Mouse (Mus musculus): ENCODE measurements around the gene Kcnj9. TPM values are rescaled to one million over a fixed set of nuclear protein-coding genes. Genes with fewer than 3 reads are reported as not detected.

The Kcnj9 gene
- polyA plus RNA-seq, 2 experiments: 0.02 TPM; not detected in 1

- no peak overlapping the region for H3K4me3 ChIP-seq (ENCODE audit: insufficient read depth in 1 of 2, low read depth in 2 of 2, low read length in 2 of 2)
- 73% methylated on average over 5 of the region's 5 CpGs for WGBS (ENCODE audit: insufficient replicate concordance)
- H3K9ac ChIP-seq (replicated peaks): no peak overlapping the region
- TF ChIP-seq EP300 (IDR thresholded peaks at IDR 0.05; ENCODE audit: low read depth): no peak
- TF ChIP-seq CTCF (IDR thresholded peaks at IDR 0.05; ENCODE audit: low read depth): no peak
- no peak overlapping the region for H3K4me2 ChIP-seq (ENCODE audit: low read depth)
- no peaks in the 10 kb centered on the region for H3K9me3 ChIP-seq (ENCODE audit: control insufficient read depth, low read length)
- no peak for DNase-seq (ENCODE audit: low read depth in 3 of 3, low spot score in 3 of 3)
- ATAC-seq (ENCODE audit: insufficient read depth): no peak
- H3K36me3 ChIP-seq (replicated peaks; ENCODE audit: control insufficient read depth, insufficient read depth, low read depth): no peaks in the 10 kb centered on the region
- H3K27ac ChIP-seq: no peak overlapping the region
- H3K4me1 ChIP-seq (replicated peaks; ENCODE audit: control insufficient read depth in 2 of 2, insufficient read depth in 2 of 2, low read length in 1 of 2): no peaks in the 10 kb centered on the region
- no peaks in the 10 kb centered on the region for H3K27me3 ChIP-seq (ENCODE audit: control insufficient read depth, insufficient read depth, low read length)
Observed at GRCm38 (mm10) chr1:172286740-172287139, 42.4 kb downstream of the Kcnj9 start.

- Histone ChIP-seq H3K27ac (no peak overlapping the region), H3K36me3 (replicated peaks; ENCODE audit: control insufficient read depth, insufficient read depth, low read depth) (no peaks in the 10 kb centered on the region), H3K27me3 (ENCODE audit: control insufficient read depth, insufficient read depth, low read length) (no peaks in the 10 kb centered on the region), H3K9ac (replicated peaks) (no peak overlapping the region), H3K9me3 (ENCODE audit: control insufficient read depth, low read length) (no peaks in the 10 kb centered on the region), H3K4me3 (ENCODE audit: insufficient read depth in 1 of 2, low read depth in 2 of 2, low read length in 2 of 2) (no peak overlapping the region), H3K4me1 (replicated peaks; ENCODE audit: control insufficient read depth in 2 of 2, insufficient read depth in 2 of 2, low read length in 1 of 2) (no peaks in the 10 kb centered on the region), H3K4me2 (ENCODE audit: low read depth) (no peak overlapping the region)
- no peak for DNase-seq (ENCODE audit: low read depth in 3 of 3, low spot score in 3 of 3)
- TF ChIP-seq EP300 (IDR thresholded peaks at IDR 0.05; ENCODE audit: low read depth) (no peak), CTCF (IDR thresholded peaks at IDR 0.05; ENCODE audit: low read depth) (no peak)
- no peak for ATAC-seq (ENCODE audit: insufficient read depth)
- WGBS (ENCODE audit: insufficient replicate concordance): 76% methylated on average over 14 of the region's 14 CpGs
Observed at GRCm38 (mm10) chr1:172284221-172284620, 44.9 kb downstream of the Kcnj9 start.

GRCm38 (mm10) chr1:172283073-172283472, 46.0 kb downstream of the Kcnj9 start:
- Histone ChIP-seq H3K4me1 (replicated peaks; ENCODE audit: control insufficient read depth in 2 of 2, insufficient read depth in 2 of 2, low read length in 1 of 2) (no peaks in the 10 kb centered on the region), H3K4me2 (ENCODE audit: low read depth) (no peak overlapping the region), H3K4me3 (ENCODE audit: insufficient read depth in 1 of 2, low read depth in 2 of 2, low read length in 2 of 2) (no peak overlapping the region), H3K36me3 (replicated peaks; ENCODE audit: control insufficient read depth, insufficient read depth, low read depth) (no peaks in the 10 kb centered on the region), H3K27me3 (ENCODE audit: control insufficient read depth, insufficient read depth, low read length) (no peaks in the 10 kb centered on the region), H3K27ac (no peak overlapping the region), H3K9ac (replicated peaks) (no peak overlapping the region), H3K9me3 (ENCODE audit: control insufficient read depth, low read length) (no peaks in the 10 kb centered on the region)
- 78% methylated on average over 6 of the region's 6 CpGs for WGBS (ENCODE audit: insufficient replicate concordance)
- ATAC-seq (ENCODE audit: insufficient read depth): no peak
- DNase-seq (ENCODE audit: low read depth in 3 of 3, low spot score in 3 of 3): no peak
- no peak for TF ChIP-seq EP300 (IDR thresholded peaks at IDR 0.05; ENCODE audit: low read depth)
- TF ChIP-seq CTCF (IDR thresholded peaks at IDR 0.05; ENCODE audit: low read depth): no peak

- H3K27me3 ChIP-seq (ENCODE audit: control insufficient read depth, insufficient read depth, low read length): no peaks in the 10 kb centered on the region
- H3K9me3 ChIP-seq (ENCODE audit: control insufficient read depth, low read length): no peaks in the 10 kb centered on the region
- peaks cover 0 to 1% of the 10 kb centered on the region in 2 experiments; a peak in 1 of 4 replicates for H3K4me1 ChIP-seq (replicated peaks; ENCODE audit: control insufficient read depth in 2 of 2, insufficient read depth in 2 of 2, low read length in 1 of 2)
- H3K9ac ChIP-seq (replicated peaks): no peak overlapping the region
- H3K4me2 ChIP-seq (ENCODE audit: low read depth): no peak overlapping the region
- H3K4me3 ChIP-seq (ENCODE audit: insufficient read depth in 1 of 2, low read depth in 2 of 2, low read length in 2 of 2): no peak overlapping the region
- TF ChIP-seq EP300 (IDR thresholded peaks at IDR 0.05; ENCODE audit: low read depth): no peak
- no peak for TF ChIP-seq CTCF (IDR thresholded peaks at IDR 0.05; ENCODE audit: low read depth)
- no peaks in the 10 kb centered on the region for H3K36me3 ChIP-seq (replicated peaks; ENCODE audit: control insufficient read depth, insufficient read depth, low read depth)
- H3K27ac ChIP-seq: no peak overlapping the region
- no peak for ATAC-seq (ENCODE audit: insufficient read depth)
- WGBS (ENCODE audit: insufficient replicate concordance): 71% methylated on average over 10 of the region's 10 CpGs
- no peak for DNase-seq (ENCODE audit: low read depth in 3 of 3, low spot score in 3 of 3)
Observed at GRCm38 (mm10) chr1:172281522-172282254, 47.4 kb downstream of the Kcnj9 start.

GRCm38 (mm10) chr1:172279768-172280509, 49.2 kb downstream of the Kcnj9 start:
- WGBS (ENCODE audit: insufficient replicate concordance): 61% methylated on average over 16 of the region's 16 CpGs
- Histone ChIP-seq H3K4me3 (ENCODE audit: insufficient read depth in 1 of 2, low read depth in 2 of 2, low read length in 2 of 2) (no peak overlapping the region), H3K4me2 (ENCODE audit: low read depth) (no peak overlapping the region), H3K27me3 (ENCODE audit: control insufficient read depth, insufficient read depth, low read length) (no peaks in the 10 kb centered on the region), H3K9me3 (ENCODE audit: control insufficient read depth, low read length) (no peaks in the 10 kb centered on the region), H3K9ac (replicated peaks) (no peak overlapping the region), H3K36me3 (replicated peaks; ENCODE audit: control insufficient read depth, insufficient read depth, low read depth) (no peaks in the 10 kb centered on the region), H3K27ac (no peak overlapping the region), H3K4me1 (replicated peaks; ENCODE audit: control insufficient read depth in 2 of 2, insufficient read depth in 2 of 2, low read length in 1 of 2) (peaks cover 0 to 2% of the 10 kb centered on the region in 2 experiments; a peak in 1 of 4 replicates)
- no peak for ATAC-seq (ENCODE audit: insufficient read depth)
- DNase-seq (ENCODE audit: low read depth in 3 of 3, low spot score in 3 of 3): no peak
- TF ChIP-seq EP300 (IDR thresholded peaks at IDR 0.05; ENCODE audit: low read depth) (no peak), CTCF (IDR thresholded peaks at IDR 0.05; ENCODE audit: low read depth) (no peak)

All from liver, embryonic 14.5 days (tissue).